Mouse (Mus musculus) heart, postnatal 36 days (tissue): ENCODE data around the gene Ptprcap. TPM values are rescaled to one million over a fixed set of nuclear protein-coding genes. Genes with fewer than 3 reads are reported as not detected.
"Not testable (repeated sequence)": the region's sequence is repeated elsewhere in the genome, so short reads cannot be mapped to it uniquely, and the experiment has no call there.

Experiments used
- DNase-seq, 2 experiments: peaks; one replicate each; pipeline ENCODE4 v3.0.0; 2021 to 2022
- intact Hi-C: fragments of 180-260 bp; cut with DNase I; formaldehyde crosslinking; loops from one replicate; pipeline ENCODE4 v1.15.1; 2025
- total RNA-seq, 2 experiments: library from RNA; stranded (reverse); gene quantifications; 2 replicates each; pipeline ENCODE4 v1.2.3; 2021

Ptprcap gene
- total RNA-seq, 2 experiments from 2014 or later: 1.1 to 1.3 TPM

DNA sequence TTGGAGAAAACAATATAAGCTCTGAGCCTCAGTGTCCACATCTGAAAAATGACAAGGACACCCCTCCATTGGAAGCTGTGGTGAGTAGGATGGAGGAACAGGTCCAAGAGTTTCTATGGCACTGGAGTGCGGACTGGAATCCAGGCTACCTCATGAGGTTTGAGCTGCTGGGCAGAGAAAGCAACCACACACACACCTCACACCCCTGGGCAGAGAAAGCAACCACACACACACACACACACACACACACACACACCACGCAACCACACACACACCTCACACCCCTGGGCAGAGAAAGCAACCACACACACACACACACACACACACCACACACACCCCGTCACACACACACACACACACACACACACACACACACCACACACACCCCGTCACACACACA is 28.1 kb upstream of the Ptprcap start:
- DNase-seq, intact Hi-C loops: not testable (repeated sequence)

DNA sequence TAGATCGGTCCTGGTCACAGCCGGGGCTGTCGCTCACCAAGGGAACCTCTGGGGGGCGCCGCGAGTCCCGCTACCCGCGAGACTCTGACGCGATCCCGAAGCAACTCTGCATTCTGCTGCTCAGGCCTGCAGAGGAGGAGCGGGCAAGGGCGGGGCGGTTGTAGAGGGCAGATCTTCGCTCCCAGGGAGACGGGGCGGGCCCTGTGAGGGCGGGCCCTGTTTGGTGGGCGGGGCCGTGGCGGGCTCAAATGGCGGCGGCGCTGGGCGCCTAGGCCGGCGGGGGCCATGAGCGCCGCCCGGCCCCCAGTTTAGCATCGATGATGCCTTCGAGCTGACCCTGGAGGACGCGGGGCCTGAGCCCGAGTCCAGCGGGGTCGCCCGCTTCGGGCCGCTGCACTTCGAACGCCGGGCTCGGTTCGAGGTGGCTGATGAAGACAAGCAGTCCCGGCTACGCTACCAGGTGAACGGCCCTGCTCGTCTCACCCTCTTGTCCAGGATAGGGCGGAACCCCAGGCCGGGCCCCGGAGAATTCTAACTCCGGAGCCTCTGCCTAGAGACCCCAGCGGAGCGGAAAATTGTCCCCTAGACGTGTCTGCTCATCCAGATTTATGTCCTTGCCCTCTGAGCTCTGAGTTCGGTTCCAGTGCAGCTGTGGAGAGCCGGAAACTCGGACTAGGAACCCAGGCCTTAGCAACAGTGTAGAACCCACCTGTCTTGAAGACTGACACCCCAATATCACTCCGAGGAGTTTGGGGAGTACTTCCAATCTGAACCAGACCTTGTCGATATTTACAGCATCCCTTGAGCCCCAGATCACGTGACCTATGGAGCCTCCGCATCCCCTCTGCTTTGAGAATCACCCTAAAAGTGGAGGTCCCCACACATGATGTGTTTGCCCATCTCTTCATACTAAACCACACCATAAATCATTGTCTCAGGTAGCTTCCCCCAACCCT is 27.4 kb upstream of the Ptprcap start, which contains the start of gene Aip:
Gene Aip, minus strand, starts transcription at position 118 of the 956 bp plus-strand sequence.
- DNase-seq: peak; percentile 96 to 97

DNA sequence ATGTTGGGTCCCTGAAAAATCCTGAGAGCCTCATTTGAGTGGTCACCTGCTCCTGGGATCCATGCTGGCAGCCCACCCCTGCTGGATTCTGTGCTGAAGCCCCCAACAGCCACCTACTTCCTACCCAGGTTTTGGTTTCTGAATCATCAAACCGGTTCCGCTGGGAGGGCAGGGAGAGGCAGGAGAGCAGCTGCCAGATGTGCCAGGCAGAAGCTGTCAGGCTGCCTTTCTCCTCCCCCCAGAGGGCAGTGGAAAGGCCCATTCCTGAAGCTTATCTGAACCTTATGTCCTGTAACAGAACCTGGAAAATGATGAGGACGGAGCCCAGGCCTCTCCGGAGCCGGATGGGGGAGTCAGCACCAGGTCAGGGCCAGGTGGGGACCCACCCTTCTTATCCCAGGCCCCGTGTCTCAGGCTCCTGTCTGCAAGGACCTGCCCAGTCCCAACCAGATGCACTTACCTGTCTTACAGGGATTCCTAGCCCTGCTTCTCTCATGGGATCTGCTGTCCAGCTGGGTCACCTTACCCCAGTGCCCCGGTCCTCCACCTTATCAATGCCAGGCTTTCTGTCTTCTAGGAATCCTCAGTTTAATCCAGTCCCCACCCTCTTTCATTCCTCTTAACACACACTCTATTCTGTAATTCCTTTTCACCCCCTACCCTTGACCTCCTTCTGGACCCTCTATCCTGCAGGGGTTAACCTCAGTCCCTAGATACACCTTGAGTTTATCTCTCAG is 26.5 kb upstream of the Ptprcap start:
- DNase-seq: no peak
- intact Hi-C loops: loop anchor here (1.0 to 2.0 kb wide), 2 partner anchors 21 to 36 kb away; partner anchors contain the start of genes Coro1b and Rps6kb2

More for the DNA sequence above, 27.4 kb upstream of the Ptprcap start, which contains the start of gene Aip:
- intact Hi-C loops: loop anchor here (1.0 to 2.0 kb wide), 2 partner anchors 22 to 37 kb away; partner anchors contain the start of genes Coro1b and Rps6kb2

DNA sequence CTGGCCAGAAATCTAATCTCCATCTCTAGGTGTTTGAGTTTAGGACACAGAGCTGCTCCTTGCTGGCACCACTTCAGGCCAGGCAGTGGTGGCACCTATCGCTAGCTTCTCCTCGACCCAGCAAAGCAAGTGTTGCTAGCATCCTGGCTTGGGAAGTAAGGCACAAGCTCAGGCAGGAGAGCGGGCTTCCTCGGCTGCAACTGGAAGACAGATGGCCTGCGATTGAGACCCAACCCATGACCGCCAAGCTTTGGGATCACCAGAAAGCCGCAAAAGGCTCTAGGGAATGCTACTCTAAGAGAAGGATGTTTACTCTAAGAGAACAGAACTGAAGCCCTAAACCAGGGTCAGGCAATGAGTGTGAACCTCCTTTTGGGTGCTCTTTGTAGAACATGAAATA is 23.9 kb upstream of the Ptprcap start:
- intact Hi-C loops: no loop called here
- no peak for DNase-seq

DNA sequence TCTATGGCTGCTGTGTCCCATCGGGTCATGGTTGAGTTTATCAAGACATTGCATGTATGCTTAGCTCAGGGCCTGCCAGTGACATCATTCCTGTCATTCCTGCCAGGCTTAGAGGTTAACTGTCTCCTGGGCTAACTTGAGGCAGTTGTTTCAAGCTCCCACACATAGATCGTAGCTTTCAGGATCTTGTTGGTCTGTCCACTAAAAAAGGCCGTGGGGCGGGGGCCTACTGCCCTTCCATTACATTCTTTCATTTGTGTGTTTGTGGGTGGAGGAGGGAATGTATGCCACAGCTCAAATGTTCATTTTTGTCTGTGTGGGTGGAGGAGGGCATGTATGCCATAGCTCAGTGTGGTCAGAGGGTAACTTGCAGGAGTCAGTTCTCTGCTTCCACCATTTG is 23.3 kb upstream of the Ptprcap start:
- DNase-seq: no peak
- intact Hi-C loops: no loop called here

DNA sequence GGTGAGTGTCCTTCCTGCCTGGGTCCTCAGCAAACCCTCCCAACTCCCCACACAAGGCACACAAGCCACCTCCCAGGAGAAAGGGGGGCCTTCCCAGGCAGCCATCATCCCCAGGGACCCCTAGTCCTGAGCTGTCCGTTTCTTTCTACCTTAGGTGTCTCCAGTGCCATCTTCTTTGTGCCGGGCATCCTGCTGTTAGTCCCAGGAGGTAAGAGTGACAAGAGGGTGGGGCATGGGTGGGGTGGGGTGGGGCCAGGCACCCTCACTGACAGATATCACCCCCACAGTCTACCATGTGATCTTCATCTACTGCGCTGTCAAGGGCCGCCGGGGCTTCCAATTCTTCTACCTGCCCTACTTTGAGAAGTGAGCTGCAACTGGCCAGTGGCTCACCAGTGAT is 22.3 kb upstream of the Ptprcap start:
- intact Hi-C loops: no loop called here
- no peak for DNase-seq

DNA sequence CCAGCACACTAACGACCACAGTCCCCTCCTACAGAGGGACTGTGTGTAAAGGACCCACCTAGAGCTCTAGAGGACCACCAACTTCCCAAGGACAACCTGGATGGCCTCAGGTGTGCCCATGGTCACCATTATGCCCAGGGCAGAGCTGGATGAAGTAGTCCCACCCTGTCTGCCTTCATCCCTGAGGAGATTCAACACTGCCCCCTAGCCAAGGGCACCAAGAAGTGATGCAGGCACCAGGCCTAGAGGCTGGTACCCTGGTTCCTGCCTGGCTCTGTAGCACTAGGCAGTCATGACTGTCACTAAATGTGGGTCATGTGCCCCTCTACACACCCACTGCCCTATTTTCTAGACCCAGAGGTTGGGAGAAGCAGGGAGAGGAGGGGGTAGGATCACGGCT is 21.6 kb upstream of the Ptprcap start:
- DNase-seq: no peak
- intact Hi-C loops: no loop called here

DNA sequence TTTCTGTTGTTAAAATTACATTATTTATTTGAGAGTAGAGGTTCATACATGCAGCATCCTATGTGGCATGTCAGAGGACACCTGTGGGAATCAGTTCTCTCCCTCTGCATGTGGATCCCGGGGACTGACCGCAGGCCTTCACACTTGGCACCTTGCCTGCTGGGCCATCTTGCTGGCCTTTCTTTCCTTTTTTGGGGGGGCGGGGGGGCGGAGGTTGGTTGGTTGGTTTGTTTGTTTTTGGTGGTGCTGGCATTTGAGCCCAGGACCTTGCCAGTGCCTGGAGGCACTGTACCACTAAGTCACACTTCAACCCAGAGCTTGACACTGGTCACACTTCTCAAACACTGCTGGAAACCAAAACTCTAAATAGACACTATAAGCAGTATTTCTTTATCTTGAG is 19.1 kb upstream of the Ptprcap start:
- no peak for DNase-seq
- intact Hi-C loops: no loop called here

DNA sequence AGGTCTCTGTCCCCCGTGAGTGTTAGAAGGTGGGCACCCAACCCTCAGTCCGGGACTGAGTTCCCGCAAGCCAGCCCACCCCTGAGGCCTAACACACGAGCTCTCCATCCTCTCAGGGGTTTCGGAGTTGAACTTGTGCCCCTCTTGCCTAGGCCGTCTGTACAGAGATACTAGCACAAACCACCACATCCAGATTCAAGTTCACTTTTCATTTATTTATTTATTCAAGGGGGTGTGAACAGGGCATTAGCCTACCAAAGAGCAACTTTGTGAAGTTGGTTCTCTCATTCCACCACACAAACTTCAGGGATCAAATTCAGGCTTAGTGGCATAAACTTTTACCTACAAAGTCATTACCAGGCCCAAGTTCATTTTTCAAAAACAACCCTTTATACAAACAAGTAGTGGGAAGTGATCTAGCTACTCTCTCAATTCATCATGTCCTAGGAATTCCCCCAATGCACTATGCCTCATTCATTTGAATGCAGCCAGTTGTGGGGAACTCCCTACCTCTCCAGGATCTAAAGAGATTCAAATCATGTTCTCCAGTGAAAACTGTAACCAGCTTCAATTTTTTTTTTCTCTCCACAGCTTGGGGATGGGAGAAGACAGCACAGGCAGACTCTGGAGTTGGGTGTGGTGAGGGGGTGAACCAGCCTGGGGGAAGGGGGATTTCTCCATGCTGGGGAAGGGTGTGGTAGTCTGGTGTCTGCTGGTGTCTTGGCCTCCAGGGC is 18.0 kb upstream of the Ptprcap start:
- intact Hi-C loops, DNase-seq: not testable (repeated sequence)

DNA sequence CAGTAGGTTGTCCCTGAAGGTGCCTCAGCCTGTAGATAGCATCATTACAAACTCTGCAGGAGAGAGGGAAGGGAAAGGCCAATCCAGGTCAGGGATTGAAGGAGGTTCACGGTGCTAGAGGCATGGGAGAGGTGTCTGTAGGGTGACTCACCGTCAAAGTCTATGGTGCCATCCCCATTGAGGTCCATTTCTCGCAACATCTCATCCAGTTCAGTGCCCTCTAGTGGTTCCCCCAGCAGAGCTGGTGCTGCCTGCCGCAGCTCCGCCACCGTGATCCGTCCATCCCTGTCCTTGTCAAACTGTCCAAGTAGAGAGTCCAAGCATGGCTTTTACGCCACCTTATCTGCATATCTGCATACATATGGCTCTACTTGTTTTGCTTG is 17.4 kb upstream of the Ptprcap start:
- DNase-seq, intact Hi-C loops: not testable (repeated sequence)

DNA sequence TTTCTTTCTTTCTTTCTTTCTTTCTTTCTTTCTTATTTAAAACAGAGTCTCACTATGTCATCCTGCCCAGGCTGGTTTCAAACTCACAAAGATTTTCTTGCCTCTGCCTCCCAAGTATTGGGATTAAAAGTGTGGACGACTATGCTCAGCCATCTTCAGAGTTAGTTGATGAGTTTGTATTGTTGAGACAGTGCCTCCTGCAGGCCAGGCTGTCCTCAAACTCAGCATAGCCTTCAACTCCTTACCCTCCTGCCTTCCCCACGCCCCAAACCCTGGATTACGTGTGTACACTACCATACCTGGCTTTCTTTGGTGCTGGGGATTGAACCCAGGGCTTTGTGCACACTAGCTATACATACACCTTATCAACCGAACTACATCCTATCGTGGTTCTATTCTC is 16.9 kb upstream of the Ptprcap start:
- no peak for DNase-seq
- intact Hi-C loops: no loop called here

DNA sequence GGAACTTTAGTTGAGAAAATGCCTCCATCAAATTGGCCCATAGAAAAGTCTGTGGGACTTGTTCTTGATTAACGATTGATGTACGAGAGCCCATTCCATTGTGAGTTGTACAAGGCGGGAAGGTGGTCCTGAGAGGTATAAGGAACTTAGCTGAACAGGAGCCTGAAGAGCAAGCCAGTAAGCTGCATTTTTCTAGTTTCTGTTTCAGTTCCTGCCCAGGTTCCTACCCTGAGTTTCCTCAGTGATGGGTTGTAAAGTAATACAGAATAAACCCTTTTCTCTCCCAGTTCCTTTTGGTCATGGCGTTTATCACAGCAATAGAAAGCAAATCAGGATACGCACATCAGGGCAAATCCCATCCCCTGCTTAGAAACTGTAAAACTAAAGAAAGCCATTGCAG is 15.5 kb upstream of the Ptprcap start:
- intact Hi-C loops: no loop called here

DNA sequence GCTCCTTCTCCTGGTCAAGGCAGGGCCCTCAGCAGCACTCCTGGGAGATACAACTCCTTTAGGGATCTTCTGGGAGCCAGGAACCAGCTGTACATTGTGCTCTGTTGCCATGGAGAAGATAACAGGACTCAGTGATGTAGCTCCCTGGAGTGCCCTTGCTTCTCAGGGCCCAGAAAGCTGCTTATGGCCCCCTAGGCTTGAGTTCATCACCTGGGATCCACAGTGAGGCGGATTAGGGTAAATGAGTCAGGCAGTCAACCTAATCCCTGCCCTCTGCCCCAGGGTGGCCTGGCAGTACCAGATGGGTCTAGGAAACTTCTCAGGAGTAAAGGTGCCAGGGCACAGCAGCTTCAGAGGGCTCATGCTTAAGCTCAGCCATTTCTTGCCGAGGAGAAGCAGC is 14.0 kb upstream of the Ptprcap start, which contains the start of gene Gpr152:
Gene Gpr152, plus strand, starts transcription at position 342 of the 400 bp plus-strand sequence.
- DNase-seq: no peak
- intact Hi-C loops: no loop called here

More for the DNA sequence above, 15.5 kb upstream of the Ptprcap start:
- DNase-seq: no peak

DNA sequence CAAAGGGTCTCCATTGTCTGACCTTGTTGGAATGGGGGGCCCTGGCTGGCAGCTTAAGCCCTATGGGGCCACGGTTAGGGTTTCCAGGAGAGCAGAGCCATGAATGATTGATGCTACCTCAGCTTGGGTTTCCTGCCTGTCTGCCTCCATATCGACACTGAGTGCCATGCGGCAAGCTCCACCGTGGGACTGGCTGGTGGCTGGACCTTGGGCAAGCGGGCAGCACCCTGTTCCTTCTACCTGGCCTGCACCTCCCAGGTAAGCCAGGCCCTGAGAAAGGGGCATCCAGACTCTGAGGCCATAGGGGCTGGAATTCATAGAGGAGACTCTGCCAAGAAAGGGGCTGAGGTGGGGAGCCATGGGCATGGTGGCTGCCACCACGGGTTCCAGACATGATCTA is 13.3 kb upstream of the Ptprcap start:
- DNase-seq: no peak
- intact Hi-C loops: no loop called here

DNA sequence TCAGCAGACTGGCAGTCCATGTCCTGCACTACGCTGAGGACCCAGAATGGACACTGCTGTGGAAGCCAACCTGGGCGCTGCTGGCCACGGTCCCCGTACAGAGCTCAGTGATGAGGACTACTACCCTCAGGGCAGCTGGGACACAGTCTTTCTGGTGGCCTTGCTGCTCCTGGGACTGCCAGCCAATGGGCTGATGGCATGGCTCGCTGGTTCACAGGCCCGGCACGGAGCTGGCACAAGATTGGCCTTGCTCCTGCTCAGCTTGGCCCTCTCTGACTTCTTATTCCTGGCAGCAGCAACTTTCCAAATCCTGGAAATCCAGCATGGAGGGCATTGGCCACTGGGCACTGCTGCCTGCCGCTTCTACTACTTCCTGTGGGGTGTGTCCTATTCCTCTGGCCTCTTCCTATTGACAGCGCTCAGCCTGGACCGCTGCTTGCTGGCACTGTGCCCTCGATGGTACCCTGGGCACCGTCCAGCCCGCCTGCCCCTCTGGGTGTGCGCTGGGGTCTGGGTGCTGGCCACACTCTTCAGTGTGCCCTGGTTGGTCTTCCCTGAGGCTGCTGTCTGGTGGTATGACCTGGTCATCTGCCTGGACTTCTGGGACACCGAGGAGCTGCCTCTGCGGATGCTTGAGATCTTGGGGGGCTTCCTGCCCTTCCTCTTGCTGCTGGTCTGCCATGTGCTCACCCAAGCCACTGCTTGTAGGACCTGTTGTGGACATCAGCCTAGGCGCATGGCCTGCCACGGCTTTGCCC is 10.8 kb upstream of the Ptprcap start:
- intact Hi-C loops: no loop called here
- DNase-seq: no peak

DNA sequence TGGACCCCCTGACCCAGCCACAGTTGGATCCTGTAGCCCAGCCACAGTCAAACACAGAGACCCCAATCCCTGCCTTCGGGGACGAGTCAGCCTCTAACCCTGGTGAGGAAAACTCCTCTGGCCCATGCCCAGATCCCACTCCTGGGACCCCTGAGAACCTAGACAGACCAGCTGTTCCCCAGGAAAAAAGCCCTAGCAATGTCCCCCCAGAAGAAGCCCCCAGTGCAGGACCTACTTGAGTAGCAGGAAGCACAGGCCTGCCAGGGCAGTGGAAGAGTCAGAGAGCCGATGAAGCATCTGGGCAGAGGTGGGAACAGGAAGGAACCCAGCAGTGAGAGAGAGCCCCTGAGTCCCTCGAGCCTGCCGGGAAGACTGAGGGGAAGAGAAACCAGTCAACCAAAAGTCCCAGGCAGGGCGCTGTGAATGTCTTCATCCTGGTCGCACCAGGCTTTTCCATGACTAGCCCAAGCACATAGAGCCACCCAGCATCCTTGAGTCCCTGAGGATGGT is 9.6 kb upstream of the Ptprcap start, which contains the start of gene Cabp4:
Gene Cabp4, minus strand, starts transcription at position 275 of the 510 bp plus-strand sequence.
- DNase-seq: no peak
- intact Hi-C loops: no loop called here

DNA sequence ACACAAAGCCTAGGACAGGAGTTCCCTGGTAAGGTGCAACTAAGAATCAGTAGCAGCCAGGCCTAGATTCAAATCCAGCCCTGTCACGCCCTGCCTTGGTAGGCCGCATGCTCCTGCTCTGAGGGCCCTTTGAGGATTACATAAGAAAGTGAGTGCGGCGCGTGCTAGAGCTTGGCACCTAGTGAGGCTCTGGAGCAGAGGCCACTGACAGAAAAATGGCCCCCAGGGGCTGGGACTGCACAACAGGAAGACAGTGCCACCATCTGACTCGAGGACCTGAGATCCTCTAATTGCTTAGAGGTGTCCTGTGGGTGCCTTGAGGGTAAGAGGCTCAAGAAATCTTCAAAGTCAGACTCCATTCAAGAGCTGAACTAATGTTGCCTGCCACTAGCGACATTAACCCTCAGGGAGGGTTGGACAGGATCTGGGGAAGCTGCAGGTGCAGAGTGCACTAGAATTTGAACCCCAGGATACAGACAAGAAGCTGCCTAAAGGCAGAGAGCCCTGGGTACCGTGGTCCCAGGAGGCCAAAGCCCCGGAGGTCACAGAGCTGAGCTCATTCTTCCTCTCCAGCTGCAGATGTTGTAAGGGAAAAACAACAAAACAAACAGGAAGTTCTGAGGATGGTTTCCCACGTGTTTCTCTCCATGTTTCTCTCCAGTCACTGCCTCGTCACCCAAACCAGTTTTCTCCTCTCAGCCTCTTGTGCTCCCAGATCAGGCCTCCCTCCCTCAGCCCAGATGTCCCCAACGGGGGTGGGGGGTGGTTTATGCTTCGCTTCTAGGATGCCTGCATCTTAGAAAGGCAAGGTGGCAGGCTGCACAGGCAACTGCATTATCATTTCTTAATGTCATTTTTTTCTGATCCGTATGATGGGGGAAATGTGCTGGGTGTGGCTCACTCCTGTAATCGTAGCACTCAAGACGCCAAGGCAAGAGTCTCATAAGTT is 8.6 kb upstream of the Ptprcap start:
- no peak for DNase-seq
- intact Hi-C loops: no loop called here

DNA sequence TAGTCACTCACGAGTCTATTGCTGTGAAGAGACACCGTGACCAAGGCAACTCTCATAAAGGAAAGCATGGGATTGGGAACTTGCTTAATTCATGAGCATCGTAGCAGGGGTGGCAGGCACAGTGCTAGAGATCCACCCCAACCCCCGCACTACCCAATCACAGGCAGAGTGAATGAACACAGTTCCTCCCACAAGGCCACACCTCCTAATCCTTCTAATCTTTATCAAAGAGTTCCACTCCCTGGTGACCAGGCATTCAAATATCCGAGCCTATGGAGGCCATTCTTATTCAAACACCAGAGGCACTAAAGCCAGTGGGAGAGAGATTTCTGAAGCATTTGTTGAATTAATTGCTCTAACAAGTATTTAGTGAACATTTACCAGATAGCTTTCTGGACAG is 7.5 kb upstream of the Ptprcap start:
- DNase-seq: no peak
- intact Hi-C loops: no loop called here
